Mouse (Mus musculus) left cerebral cortex, adult 2 months (tissue): ENCODE measurements around the gene Parva. TPM values are rescaled to one million over a fixed set of nuclear protein-coding genes. Genes with fewer than 3 reads are reported as not detected.

Experiments used
- DNase-seq, 2 experiments: peaks; one replicate each; pipeline ENCODE4 v3.0.0; 2021 to 2022; ENCODE audit warnings: low spot score in 2 of 2, mixed read lengths in 1 of 2; ENCODE audit errors: extremely low spot score in 1 of 2
- H3K27ac ChIP-seq: fragments of 200-600 bp; 2 replicates; pipeline ENCODE4 v1.8.1; 2022
- H3K4me3 ChIP-seq: fragments of 200-600 bp; 2 replicates; pipeline ENCODE4 v1.8.1; 2022
- CTCF ChIP-seq: fragments of 200-600 bp; IDR thresholded peaks from 2 replicates; pipeline ENCODE4 v1.8.1; 2022; ENCODE audit warnings: antibody characterized with exemption, mild to moderate bottlenecking, moderate library complexity
- intact Hi-C: fragments of 180-260 bp; cut with DNase I; formaldehyde crosslinking; loops from one replicate; pipeline ENCODE4 v1.15.1; 2025
- total RNA-seq, 2 experiments: library from RNA; stranded (reverse); gene quantifications; 2 replicates each; pipeline ENCODE4 v1.2.3; 2021

Parva gene
- total RNA-seq, 2 experiments from 2014 or later = 52.8 to 57.2 TPM

DNA sequence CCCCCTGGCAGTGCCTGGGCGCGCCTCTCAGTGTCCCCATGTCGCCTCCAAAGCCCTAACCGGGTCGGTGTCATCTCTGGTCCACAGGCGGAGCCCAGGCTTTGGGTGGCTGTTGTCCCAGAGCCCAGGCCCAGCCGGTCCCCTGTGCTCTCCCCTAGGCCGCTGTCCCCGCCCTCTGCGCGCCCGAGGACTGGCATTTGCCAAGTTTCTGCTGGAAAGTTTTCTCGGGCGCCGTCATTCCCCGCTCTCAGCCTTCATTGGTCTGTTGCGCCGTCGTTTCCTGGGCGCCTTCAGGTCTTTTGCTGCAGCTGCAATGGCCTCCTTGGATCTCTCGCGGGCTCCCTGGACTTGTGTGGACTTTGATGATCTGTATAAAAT, 842 bp downstream of the Parva start:
- Histone ChIP-seq H3K4me3 (peak overlapping the region; percentile 75), H3K27ac (peak overlapping the region; percentile 72)
- no peak; the same call in none of the 2 replicates for TF ChIP-seq CTCF
- DNase-seq = peak; percentile 60 to 70
- intact Hi-C loops = no loop called here

DNA sequence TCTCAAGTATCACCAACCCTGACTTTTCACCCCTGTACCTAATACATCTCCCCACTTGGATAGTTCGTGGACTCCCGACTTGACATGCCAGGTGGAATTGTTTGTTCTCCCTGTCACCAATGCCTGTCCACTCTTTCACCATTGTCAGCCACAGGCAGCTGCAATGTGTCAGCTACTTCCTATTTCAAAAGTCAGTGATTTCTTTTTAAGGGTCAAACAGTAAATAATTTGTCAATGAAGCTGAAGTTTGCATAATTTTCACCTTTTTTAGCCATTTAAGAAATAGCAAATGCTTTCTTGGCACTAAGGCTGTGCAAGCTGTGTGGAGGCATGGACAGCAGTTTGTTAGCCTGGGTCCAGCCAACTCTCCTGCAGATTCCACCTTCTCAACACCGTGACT, 12.5 kb downstream of the Parva start:
- no peak overlapping the region for H3K4me3 ChIP-seq
- TF ChIP-seq CTCF = no peak
- no peak overlapping the region for H3K27ac ChIP-seq
- DNase-seq = no peak
- intact Hi-C loops = no loop called here

DNA sequence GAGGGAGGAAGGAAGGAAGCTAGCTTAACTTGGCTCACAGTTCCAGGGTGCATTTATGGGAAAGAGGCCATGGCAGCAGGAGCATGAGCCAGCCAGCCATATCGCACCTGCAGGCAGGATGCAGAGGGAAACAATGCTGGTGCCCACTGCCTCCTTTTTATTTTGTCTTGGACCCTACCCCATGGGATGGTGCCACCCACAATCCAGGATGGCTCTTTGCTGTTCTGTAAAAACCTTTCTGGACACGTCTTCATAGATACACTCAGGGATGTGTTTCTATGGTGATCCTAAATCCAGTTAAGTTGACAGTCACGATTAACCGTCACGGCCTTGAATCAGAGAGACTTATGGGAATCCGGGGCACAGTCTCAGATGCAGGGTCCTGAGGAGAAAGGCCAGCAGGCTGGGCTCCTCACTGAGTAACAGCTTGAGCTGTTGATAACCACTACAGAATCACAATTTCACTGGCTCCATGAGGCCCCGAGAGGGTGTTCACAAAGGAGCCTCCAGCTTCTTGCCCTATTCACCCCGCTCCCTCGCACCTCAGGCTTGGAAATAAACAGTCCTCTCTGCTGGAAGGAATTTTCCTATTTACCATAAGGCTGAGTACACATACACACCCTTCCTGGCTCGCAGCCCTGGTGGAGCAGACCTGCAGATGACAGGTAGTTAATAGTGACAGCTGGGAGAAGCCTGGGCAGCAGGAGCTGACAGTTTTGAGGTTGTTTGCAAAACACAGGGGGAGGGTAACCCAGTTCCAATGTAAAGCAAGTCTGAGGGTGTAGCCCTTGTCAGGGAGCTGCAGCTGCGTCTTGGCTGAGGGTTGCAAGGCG, 17.1 kb downstream of the Parva start:
- TF ChIP-seq CTCF = no peak
- no peak for DNase-seq
- Histone ChIP-seq H3K27ac (no peak overlapping the region), H3K4me3 (no peak overlapping the region)
- intact Hi-C loops = no loop called here

DNA sequence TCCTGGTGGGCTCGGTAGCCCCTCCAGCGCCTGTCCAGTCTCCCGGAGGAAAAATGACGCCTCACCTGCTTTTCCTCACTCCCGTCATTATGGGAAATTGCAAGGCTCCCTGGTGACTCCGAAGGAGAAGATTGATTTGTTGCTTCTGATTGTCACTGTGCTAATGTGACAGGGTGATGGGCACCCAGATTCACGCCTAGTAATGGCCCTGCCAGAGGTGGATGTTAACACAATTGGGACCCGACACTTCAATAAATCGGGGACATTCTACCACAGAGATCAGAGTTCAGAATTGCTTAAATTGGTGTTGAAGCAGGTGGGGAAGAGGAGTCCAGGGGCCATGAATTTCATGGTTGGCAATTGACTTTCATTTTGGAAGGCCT, 17.7 kb downstream of the Parva start:
- intact Hi-C loops = no loop called here
- DNase-seq = no peak
- TF ChIP-seq CTCF = no peak
- Histone ChIP-seq H3K4me3 (no peak overlapping the region), H3K27ac (no peak overlapping the region)

DNA sequence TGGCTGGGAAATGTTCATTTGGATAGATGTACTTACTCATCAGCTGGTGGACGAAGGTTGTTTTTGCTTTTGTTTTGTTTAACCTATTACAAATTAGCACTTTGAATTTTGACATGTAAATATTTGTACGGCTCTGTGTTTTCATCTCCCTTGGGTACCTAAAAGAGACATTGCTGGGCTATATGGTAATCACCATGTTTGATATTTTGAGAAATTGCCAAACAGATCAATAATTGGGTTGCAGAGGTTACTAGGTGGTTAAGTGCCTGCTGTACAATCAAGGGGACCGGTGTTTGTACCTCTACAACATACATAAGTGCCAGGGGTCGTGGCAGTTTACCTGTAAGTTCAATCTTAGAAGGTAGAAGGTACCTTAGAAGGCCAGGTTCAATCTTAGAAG, 19.2 kb downstream of the Parva start:
- intact Hi-C loops = no loop called here
- Histone ChIP-seq H3K27ac (no peak overlapping the region), H3K4me3 (no peak overlapping the region)
- TF ChIP-seq CTCF = no peak
- DNase-seq = no peak

DNA sequence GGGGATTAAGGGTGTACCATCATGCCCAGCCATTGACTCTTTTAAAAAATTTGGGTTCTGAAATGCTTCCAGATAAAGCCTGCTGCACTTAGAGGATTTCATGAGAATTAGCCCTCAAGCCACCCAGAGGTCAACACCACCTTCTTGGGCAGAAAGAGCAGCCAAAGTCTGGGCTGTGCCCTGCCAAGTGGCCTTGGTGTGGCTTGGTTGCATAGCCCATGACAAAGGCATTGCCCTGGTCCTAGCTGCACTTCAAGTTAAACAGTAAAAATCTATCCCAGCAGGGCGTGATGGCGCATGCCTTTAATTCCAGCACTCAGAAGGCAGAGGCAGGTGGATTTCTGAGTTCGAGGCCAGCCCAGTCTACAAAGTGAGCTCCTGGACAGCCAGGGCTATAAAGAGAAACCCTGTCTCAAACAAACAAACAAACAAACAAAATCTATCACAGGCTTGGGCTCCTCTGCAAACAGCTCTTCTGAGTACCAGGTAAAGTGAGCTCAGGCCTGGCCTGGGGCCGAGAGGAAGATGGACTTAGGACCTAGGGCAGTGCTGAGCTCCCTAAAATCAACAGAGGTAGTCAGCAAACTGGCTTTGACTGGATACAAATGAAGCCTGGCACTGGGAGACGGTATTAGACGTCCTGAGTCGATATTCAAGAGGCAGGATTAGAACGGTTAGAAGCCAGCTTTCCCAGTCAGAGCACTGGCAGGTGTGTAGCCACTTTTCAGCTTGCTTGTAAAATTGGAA, 22.8 kb downstream of the Parva start:
- intact Hi-C loops = no loop called here

DNA sequence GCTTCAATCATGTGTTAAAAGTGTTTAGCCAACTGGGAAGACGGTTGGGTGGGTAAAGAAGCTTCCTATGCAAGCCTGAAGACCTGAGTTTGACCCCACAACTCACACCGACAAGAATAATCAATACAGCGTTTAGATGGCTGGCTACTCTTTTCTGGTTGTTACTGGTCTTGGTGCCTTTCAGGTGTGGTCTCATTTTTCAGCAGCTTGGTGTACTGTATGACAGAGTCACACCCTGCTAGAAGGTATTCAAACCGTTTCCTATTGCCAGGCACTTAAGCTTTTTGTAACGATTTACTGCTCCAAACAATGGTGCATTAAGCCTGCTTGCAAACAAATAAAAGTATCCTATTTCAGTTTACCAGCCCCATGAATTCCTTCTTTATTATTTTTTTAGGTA, 25.2 kb downstream of the Parva start:
- intact Hi-C loops = no loop called here
- TF ChIP-seq CTCF = no peak
- H3K4me3 ChIP-seq = no peak overlapping the region
- H3K27ac ChIP-seq = no peak overlapping the region
- no peak for DNase-seq

More for the DNA sequence above, 22.8 kb downstream of the Parva start:
- TF ChIP-seq CTCF = no peak
- DNase-seq = no peak
- Histone ChIP-seq H3K4me3 (no peak overlapping the region), H3K27ac (no peak overlapping the region)

DNA sequence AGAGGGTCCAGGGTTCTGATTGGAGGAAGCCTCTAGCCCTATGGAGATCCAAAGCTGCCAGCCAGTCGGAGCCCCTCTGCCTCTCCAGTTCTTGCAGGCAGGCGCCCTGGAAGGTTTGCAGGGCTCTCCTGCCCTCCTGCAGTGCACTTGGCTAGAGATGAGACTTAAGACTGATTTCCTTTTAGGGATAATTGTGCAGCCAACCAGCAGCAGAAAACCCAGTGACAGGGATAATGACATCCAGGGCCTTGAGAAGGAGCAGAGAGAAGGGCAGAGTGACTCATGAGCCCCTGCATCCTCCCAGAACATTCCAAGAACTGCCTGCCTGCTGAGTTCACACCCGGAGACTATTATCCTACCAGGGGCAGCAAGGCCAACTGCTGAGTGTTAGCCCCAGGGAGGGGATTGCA, 26.5 kb downstream of the Parva start:
- no peak for TF ChIP-seq CTCF
- no peak overlapping the region for H3K27ac ChIP-seq

DNA sequence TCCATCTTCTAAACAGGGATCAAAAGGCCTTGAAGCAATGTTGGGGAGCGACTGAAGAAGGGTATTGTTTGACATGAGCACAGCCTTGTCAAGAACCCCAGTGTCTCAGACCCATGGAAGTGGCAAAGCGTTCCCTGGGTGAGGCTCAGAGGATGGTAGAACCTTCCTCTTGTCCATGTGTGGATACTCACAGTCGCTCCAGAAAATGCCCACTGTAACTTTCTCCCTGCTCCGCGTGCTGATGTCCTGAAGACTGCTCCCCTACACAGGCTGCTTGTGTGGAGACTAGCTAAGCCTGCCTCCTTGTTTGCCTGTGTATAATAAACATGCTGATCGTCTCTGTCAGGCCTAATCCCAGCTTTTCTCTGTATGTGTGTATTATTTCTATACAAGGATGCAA, 27.1 kb downstream of the Parva start:
- H3K27ac ChIP-seq = no peak overlapping the region
- no peak for DNase-seq
- intact Hi-C loops = no loop called here
- TF ChIP-seq CTCF = no peak
- H3K4me3 ChIP-seq = no peak overlapping the region

More for the DNA sequence above, 26.5 kb downstream of the Parva start:
- DNase-seq = no peak
- H3K4me3 ChIP-seq = no peak overlapping the region
- intact Hi-C loops = no loop called here

DNA sequence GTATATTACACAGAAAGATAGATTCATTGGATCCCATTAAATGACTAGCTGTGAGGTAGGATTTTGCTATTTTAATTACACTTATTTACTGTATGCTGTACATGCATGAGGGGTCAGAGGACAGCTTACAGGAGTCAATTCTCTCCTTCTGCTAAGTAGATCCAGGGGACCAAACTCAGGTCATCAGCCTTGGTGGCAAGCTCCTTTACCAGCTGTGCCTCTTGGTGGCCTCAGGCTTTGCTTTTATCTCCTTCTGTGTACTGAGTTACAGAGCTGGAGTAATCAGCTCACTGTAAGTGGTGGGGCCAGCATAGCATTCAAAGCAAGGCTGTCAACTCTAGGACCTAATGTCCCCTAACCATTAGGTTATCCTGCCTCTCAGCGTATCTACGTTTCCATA, 27.6 kb downstream of the Parva start:
- DNase-seq = no peak
- no peak for TF ChIP-seq CTCF

DNA sequence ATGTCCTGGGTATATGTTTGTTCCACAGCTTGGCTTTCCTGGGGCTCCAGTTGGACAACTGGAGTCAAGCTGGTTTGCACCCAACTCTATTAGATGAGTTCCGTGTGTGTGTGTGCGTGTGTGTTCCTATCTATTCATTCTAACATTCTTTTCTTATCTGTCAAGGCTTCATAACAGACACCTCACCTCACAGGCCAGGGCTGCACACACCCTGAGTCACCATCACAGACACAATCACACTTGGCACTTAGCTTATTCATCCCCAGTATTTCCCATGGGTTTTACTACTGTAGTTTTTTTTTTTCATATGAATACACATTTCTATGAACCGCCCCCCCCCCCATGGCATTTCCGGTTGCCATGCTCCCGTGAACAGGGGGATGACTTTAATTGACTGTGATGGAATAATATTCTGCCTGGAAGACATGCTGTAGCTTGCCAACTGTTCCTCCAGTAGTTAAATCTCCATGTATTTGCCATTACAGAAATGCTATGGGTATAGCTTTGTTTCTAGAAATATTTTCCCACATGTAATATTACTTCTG, 28.3 kb downstream of the Parva start:
- no peak for DNase-seq
- no peak for TF ChIP-seq CTCF
- Histone ChIP-seq H3K27ac (no peak overlapping the region), H3K4me3 (no peak overlapping the region)
- intact Hi-C loops = no loop called here

More for the DNA sequence above, 27.6 kb downstream of the Parva start:
- Histone ChIP-seq H3K4me3 (no peak overlapping the region), H3K27ac (no peak overlapping the region)
- intact Hi-C loops = no loop called here

DNA sequence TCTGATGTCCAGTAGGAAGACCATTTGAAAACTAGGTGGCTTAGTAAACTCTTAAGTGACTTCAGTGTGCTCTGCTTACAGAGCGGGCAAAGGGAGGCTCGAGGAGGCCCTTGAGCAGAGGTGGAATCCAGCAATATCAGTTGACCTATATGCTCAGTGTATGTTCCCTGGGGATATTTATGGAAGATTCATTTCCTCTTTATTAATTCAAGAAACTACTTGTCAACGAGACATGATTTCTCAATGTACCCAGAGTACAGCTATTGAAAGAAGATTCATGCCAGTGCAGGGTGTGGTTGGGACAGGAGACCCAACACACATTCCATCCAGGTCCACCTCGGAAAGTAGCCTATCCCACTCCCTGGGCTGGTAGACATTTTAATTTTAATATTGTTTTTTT, 30.1 kb downstream of the Parva start:
- no peak overlapping the region for H3K27ac ChIP-seq
- no peak overlapping the region for H3K4me3 ChIP-seq
- intact Hi-C loops = no loop called here
- no peak for TF ChIP-seq CTCF
- no peak for DNase-seq
